Mouse (Mus musculus) ovary, adult 10 weeks (tissue): ENCODE measurements around the gene Kbtbd4. TPM values are rescaled to one million over a fixed set of nuclear protein-coding genes. Genes with fewer than 3 reads are reported as not detected.

Experiments
- polyA plus RNA-seq: library from polyadenylated mRNA; stranded (reverse); fragments of 350-450 nt; fragmentation: Illumina TruSeq; extraction: RNeasy Lipid Tissue Mini Kit (QIAGEN cat#74804); gene quantifications from one replicate; pipeline ENCODE4 v1.2.3, GENCODE M21; 2014

Kbtbd4 gene
- polyA plus RNA-seq: 14.3 TPM

GRCm38 (mm10) chr2:90904076-90904855 is at the start of gene Kbtbd4, which contains the start of gene Ndufs3:
TSS of gene Kbtbd4 (plus strand) at chr2:90904740.
TSS of gene Ndufs3 (minus strand) at chr2:90904827.

GRCm38 (mm10) chr2:90885218-90886041 is 19.1 kb upstream of the Kbtbd4 start, which contains the start of gene C1qtnf4:
TSS of gene C1qtnf4 (plus strand) at chr2:90885860.

GRCm38 (mm10) chr2:90940233-90941229 is 36.0 kb downstream of the Kbtbd4 start, which contains the start of gene Celf1:
TSS of gene Celf1 (plus strand) at chr2:90940382.

Other genes starting within 250 kb of the Kbtbd4 start
- 44.3 TPM for gene Nup160, start 227.5 kb upstream of the Kbtbd4 start, polyA plus RNA-seq
- 65.4 TPM for gene Fnbp4, start 159.4 kb upstream of the Kbtbd4 start, polyA plus RNA-seq
- gene Agbl2, start 122.0 kb upstream of the Kbtbd4 start, polyA plus RNA-seq: 1.8 TPM
- 297 TPM for gene Mtch2, start 57.6 kb upstream of the Kbtbd4 start, polyA plus RNA-seq
- not detected for gene C1qtnf4, start 18.9 kb upstream of the Kbtbd4 start, polyA plus RNA-seq
- 128 TPM for gene Ndufs3, start 87 bp downstream of the Kbtbd4 start, polyA plus RNA-seq
- 160 TPM for gene Celf1, start 35.6 kb downstream of the Kbtbd4 start, polyA plus RNA-seq
- not detected for gene Rapsn, start 130.9 kb downstream of the Kbtbd4 start, polyA plus RNA-seq
- gene Psmc3, start 149.3 kb downstream of the Kbtbd4 start, polyA plus RNA-seq: 177 TPM
- 2.9 TPM for gene Slc39a13, start 165.7 kb downstream of the Kbtbd4 start, polyA plus RNA-seq
- gene Spi1, start 177.7 kb downstream of the Kbtbd4 start, polyA plus RNA-seq: 2.4 TPM
- 0.63 TPM for gene Mybpc3, start 213.4 kb downstream of the Kbtbd4 start, polyA plus RNA-seq